Mouse (Mus musculus) spleen, adult 2 months (tissue): ENCODE data around the gene Axin1.

Experiments used
- CTCF ChIP-seq: fragments of 200-500 bp; IDR thresholded peaks from 2 replicates; pipeline ENCODE4 v1.5.1; 2011; ENCODE audit warnings: mild to moderate bottlenecking, inconsistent platforms; ENCODE audit not compliant: insufficient read depth, insufficient read length, insufficient replicate concordance; ENCODE audit errors: extremely low read depth
- POLR2A ChIP-seq: fragments of 200-500 bp; IDR thresholded peaks from 2 replicates; pipeline ENCODE4 v1.6.1; 2011; ENCODE audit warnings: low read depth, low read length, inconsistent platforms

DNA sequence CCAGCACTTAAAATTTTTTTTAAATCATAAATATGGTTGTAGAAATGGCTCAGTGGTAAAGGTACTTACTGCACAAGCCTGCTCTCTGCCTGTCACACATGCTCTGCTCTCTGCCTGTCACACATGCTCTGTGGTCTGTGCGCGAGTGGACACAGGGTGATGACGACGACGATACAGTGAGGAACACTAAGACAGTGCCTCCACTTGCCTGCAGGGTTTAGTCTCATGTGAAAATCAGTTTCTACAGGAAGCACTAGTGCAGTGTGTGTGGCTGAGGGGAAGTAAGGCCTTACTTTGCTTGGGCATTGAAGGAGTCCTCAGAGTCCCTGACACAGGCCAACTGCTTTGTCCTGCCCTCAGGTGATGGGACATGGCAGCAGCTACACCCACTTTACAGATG is 91.3 kb downstream of the Axin1 start:
- TF ChIP-seq CTCF (no peak), POLR2A (no peak)
